Mouse (Mus musculus): Measurements from ENCODE around the gene Bnc1. TPM values are rescaled to one million over a fixed set of nuclear protein-coding genes. Genes with fewer than 3 reads are reported as not detected.

The Bnc1 gene
- total and polyA plus RNA-seq, 3 experiments = not detected

DNA sequence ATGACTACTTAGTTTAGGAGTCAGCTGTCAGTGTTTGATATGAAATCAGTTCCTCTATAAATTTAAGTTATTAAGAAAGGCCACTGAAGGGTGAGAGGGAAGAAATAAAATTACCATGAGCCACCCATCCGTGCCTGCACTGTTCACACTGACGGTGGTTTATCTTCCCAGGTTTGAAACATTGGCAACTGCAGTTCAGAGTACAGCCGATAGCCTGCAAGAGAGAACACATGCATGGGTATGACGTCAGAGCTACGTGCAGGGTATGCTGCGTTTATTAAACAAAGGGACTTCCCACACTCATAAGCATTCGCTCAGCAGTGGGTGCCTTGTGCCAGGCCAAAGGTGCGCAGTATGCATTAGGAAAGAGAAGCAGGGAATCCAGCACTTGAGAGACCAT is 13.8 kb downstream of the Bnc1 start (continued):
- no peak for TF ChIP-seq BHLHE40 (IDR thresholded peaks at IDR 0.05; ENCODE audit: low read depth, low read length)

DNA sequence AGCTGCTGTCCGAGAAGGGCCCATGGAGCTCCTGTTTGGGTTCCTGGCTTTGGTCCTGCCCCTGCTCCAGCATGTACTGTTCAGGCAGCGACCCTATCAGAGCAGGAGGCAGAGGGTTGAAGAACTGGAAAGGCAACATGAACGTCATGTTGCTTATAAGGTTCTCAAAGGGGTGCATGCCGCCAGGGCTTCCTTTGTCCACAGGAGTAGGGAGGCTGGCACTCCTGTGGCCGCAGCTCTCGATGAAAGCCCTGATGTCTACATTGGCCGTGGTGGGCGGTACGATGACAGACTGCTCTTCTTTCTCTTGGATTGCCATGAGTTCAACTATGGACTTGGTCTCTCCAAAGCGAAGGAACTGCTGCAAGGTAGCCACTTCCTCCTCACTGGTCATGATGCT is 17.5 kb downstream of the Bnc1 start:
- DNase-seq (ENCODE audit: extremely low read depth) = no peak
- Histone ChIP-seq H3K9me3 (replicated peaks; ENCODE audit: low read length) (no peaks in the 10 kb centered on the region), H3K4me2 (ENCODE audit: insufficient read depth, low read depth, poor library complexity, severe bottlenecking) (no peak overlapping the region), H3K4me3 (replicated peaks in 1 of 3; ENCODE audit: low read depth in 2 of 3, low read length in 2 of 3, poor library complexity in 1 of 3) (no peak overlapping the region), H3K9ac (ENCODE audit: insufficient read depth, low read depth) (no peak overlapping the region), H3K4me1 (ENCODE audit: control insufficient read depth in 1 of 2, insufficient read depth in 2 of 2) (no peaks in the 10 kb centered on the region), H3K36me3 (replicated peaks in 1 of 2; ENCODE audit: control insufficient read depth in 1 of 2, insufficient read depth in 1 of 2, low read length in 1 of 2) (no peaks in the 10 kb centered on the region), H3K27ac (ENCODE audit: insufficient read depth, low read depth) (no peak overlapping the region), H3K79me2 (replicated peaks; ENCODE audit: control insufficient read depth, extremely low read depth, insufficient read depth, poor library complexity, severe bottlenecking) (no peaks in the 10 kb centered on the region), H3K27me3 (replicated peaks) (peaks cover 2% of the 10 kb centered on the region)
- no peak for TF ChIP-seq POLR2A (IDR thresholded peaks at IDR 0.05; ENCODE audit: low read depth, low read length)
- TF ChIP-seq E2F4 (IDR thresholded peaks at IDR 0.05; ENCODE audit: insufficient replicate concordance, low read depth, low read length) = no peak
- TF ChIP-seq ZC3H11A (IDR thresholded peaks at IDR 0.05; ENCODE audit: low read depth, low read length) = no peak
- no peak for TF ChIP-seq ETS1 (conservative IDR thresholded peaks at IDR 0.05; ENCODE audit: low read depth, low read length)
- no peak for TF ChIP-seq IRF4 (IDR thresholded peaks at IDR 0.05; ENCODE audit: low read depth, low read length)
- no peak for TF ChIP-seq NRF1 (IDR thresholded peaks at IDR 0.05; ENCODE audit: low read depth, low read length)
- TF ChIP-seq SMC3 (IDR thresholded peaks at IDR 0.05; ENCODE audit: low read depth, low read length) = no peak
- TF ChIP-seq NELFE (IDR thresholded peaks at IDR 0.05; ENCODE audit: low read depth, low read length) = no peak
- TF ChIP-seq ZMIZ1 (IDR thresholded peaks at IDR 0.05; ENCODE audit: low read depth, low read length) = no peak
- dilution Hi-C loops (cut with MboI; ENCODE audit: extremely low pct_ligation_motif_present, extremely low pct_unique_long_range_greater_than_20kb, low sequenced_read_pairs) = no loop called here
- in situ Hi-C loops (cut with MboI; ENCODE audit: low pct_ligation_motif_present, low pct_unique_long_range_greater_than_20kb, low sequenced_read_pairs) = loop anchor here (25.0 kb wide), 1 partner anchor 138 kb away; no protein-coding TSS in a partner anchor

DNA sequence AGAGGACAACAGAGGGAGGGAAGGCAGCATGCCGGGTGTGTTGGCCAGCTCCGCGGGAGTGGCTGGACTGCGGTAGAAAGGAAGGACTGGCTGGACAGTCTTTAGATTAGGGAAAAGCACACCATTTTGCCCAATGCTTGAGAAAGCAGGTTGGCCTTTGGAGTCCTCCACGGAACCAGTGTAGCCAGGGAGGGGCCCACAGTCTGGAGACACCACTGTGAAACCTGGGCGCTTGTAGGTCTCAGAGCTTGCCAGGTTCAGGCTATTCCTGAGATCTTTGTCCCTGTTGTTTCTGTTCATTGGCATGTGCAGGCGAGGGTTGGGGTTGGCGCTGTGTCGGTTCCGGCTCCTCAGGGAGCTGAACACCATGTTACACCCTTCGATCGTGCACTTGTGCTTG is 18.2 kb downstream of the Bnc1 start:
- Histone ChIP-seq H3K79me2 (replicated peaks; ENCODE audit: control insufficient read depth, extremely low read depth, insufficient read depth, poor library complexity, severe bottlenecking) (no peaks in the 10 kb centered on the region), H3K27me3 (replicated peaks) (peaks cover 2% of the 10 kb centered on the region), H3K27ac (ENCODE audit: insufficient read depth, low read depth) (no peak overlapping the region), H3K4me3 (replicated peaks in 1 of 3; ENCODE audit: low read depth in 2 of 3, low read length in 2 of 3, poor library complexity in 1 of 3) (no peak overlapping the region), H3K9ac (ENCODE audit: insufficient read depth, low read depth) (no peak overlapping the region), H3K36me3 (replicated peaks in 1 of 2; ENCODE audit: control insufficient read depth in 1 of 2, insufficient read depth in 1 of 2, low read length in 1 of 2) (no peaks in the 10 kb centered on the region), H3K4me1 (ENCODE audit: control insufficient read depth in 1 of 2, insufficient read depth in 2 of 2) (no peaks in the 10 kb centered on the region), H3K9me3 (replicated peaks; ENCODE audit: low read length) (no peaks in the 10 kb centered on the region), H3K4me2 (ENCODE audit: insufficient read depth, low read depth, poor library complexity, severe bottlenecking) (no peak overlapping the region)
- in situ Hi-C loops (cut with MboI; ENCODE audit: low pct_ligation_motif_present, low pct_unique_long_range_greater_than_20kb, low sequenced_read_pairs) = loop anchor here (25.0 kb wide), 1 partner anchor 138 kb away; no protein-coding TSS in a partner anchor
- no peak for TF ChIP-seq E2F4 (IDR thresholded peaks at IDR 0.05; ENCODE audit: insufficient replicate concordance, low read depth, low read length)
- TF ChIP-seq ELF1 (IDR thresholded peaks at IDR 0.05; ENCODE audit: low read depth, low read length) = no peak
- no peak for TF ChIP-seq NRF1 (IDR thresholded peaks at IDR 0.05; ENCODE audit: low read depth, low read length)
- no peak for TF ChIP-seq POLR2AphosphoS2 (IDR thresholded peaks at IDR 0.05; ENCODE audit: low read depth, low read length)
- TF ChIP-seq PAX5 (IDR thresholded peaks at IDR 0.05; ENCODE audit: low read length) = no peak
- TF ChIP-seq MEF2A (IDR thresholded peaks at IDR 0.05; ENCODE audit: borderline replicate concordance, low read depth, low read length) = no peak
- no peak for TF ChIP-seq MAZ (IDR thresholded peaks at IDR 0.05; ENCODE audit: low read depth, low read length)
- TF ChIP-seq ZMIZ1 (IDR thresholded peaks at IDR 0.05; ENCODE audit: low read depth, low read length) = no peak
- TF ChIP-seq TBP (conservative IDR thresholded peaks at IDR 0.05; ENCODE audit: low read depth, low read length) = no peak
- no peak for TF ChIP-seq USF2 (conservative IDR thresholded peaks at IDR 0.05; ENCODE audit: low read depth, low read length)
- TF ChIP-seq ZKSCAN1 (IDR thresholded peaks at IDR 0.05; ENCODE audit: borderline replicate concordance, low read depth, low read length) = no peak
- no peak for TF ChIP-seq JUN (IDR thresholded peaks at IDR 0.05; ENCODE audit: insufficient read depth, low read depth, low read length)
- no peak for TF ChIP-seq KAT2A (IDR thresholded peaks at IDR 0.05; ENCODE audit: insufficient replicate concordance, low read length)
- no peak for TF ChIP-seq USF1 (IDR thresholded peaks at IDR 0.05; ENCODE audit: low read depth, low read length)
- no peak for TF ChIP-seq MYC (IDR thresholded peaks at IDR 0.05; ENCODE audit: low read depth, low read length)
- TF ChIP-seq TCF12 (IDR thresholded peaks at IDR 0.05; ENCODE audit: low read depth, low read length) = no peak
- TF ChIP-seq RCOR1 (conservative IDR thresholded peaks at IDR 0.05; ENCODE audit: low read depth, low read length) = no peak
- dilution Hi-C loops (cut with MboI; ENCODE audit: extremely low pct_ligation_motif_present, extremely low pct_unique_long_range_greater_than_20kb, low sequenced_read_pairs) = no loop called here
- DNase-seq (ENCODE audit: extremely low read depth) = no peak
